Mouse (Mus musculus): ENCODE measurements around the gene Hoxa3. TPM values are rescaled to one million over a fixed set of nuclear protein-coding genes. Genes with fewer than 3 reads are reported as not detected.
A peak's percentile ranks its signal among the peaks of the same experiment; 100 is the strongest.

Gene Hoxa3
- polyA plus RNA-seq, 1 experiment from 2014 or later: 5.6 TPM

DNA sequence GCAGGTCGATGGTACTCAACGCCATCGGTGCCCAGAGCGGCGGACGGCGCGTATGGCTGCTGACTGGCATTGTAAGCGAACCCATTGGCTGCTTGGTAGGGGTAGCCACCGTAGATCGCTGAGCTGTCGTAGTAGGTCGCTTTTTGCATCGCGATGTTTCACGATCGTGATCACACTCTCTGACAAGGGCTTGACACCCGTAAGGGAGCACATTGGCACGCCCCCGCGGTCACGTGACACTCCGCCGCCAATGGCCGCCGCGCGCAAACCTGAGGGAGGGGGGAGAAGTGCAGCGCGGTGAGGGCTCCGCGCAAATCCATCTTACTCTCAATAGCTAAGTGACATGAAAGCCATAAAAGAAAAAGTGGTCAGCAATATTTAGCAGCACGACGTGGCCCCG lies 40.6 kb downstream of the Hoxa3 start:
- under 1% methylated on average over 35 of the region's 35 CpGs for WGBS
- Histone ChIP-seq H3K4me3 (ENCODE audit: low read depth, low read length) (peak overlapping the region; percentile 28), H3K9me3 (ENCODE audit: control insufficient read depth, low read length) (no peaks in the 10 kb centered on the region), H3K4me1 (ENCODE audit: control insufficient read depth, insufficient read depth, low read length) (peaks cover 63% of the 10 kb centered on the region), H3K36me3 (ENCODE audit: control insufficient read depth, insufficient read depth, low read length) (peaks cover 2% of the 10 kb centered on the region; the same call in 1 of the 2 replicates), H3K4me2 (ENCODE audit: low read depth, severe bottlenecking) (peak overlapping the region; percentile 76), H3K27ac (replicated peaks; ENCODE audit: low read depth, low read length) (no peak overlapping the region; the same call in 1 of the 2 replicates), H3K27me3 (ENCODE audit: control insufficient read depth, insufficient read depth, low read length) (peaks cover 30% of the 10 kb centered on the region), H3K9ac (ENCODE audit: low read length) (peak overlapping the region; percentile 49)
- peak; percentile 95 for DNase-seq (ENCODE audit: low spot score)
- peak; percentile 45 for ATAC-seq (ENCODE audit: insufficient number of reproducible peaks, low FRiP score, low TSS enrichment, low read depth)

DNA sequence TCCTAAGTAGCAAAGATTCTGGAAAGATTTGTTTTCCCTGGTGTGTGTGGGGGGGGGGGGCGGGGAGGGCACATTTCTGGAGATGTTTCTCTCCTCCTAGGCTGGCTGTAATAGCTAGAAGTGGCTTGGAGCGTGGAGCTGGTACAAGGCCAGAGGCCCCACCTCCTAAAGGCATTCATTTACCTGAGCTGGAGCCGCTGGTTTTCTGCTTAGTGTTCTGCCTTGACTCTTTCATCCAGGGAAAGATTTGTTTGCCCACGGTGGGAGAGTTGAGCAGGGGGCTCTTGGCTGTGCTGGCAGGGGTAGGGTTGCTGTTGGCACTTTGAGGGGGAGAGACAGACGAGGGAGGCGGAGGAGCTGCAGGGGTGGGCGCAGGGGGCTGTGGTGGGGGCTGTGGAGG lies 41.2 kb downstream of the Hoxa3 start:
- H3K4me3 ChIP-seq (ENCODE audit: low read depth, low read length): peak overlapping the region; percentile 28; the same call in 1 of the 2 replicates
- H3K4me2 ChIP-seq (ENCODE audit: low read depth, severe bottlenecking): peak overlapping the region; percentile 76
- peaks cover 59% of the 10 kb centered on the region for H3K4me1 ChIP-seq (ENCODE audit: control insufficient read depth, insufficient read depth, low read length)
- 11% methylated on average over 7 of the region's 7 CpGs for WGBS
- no peaks in the 10 kb centered on the region for H3K9me3 ChIP-seq (ENCODE audit: control insufficient read depth, low read length)
- peaks cover 31% of the 10 kb centered on the region for H3K27me3 ChIP-seq (ENCODE audit: control insufficient read depth, insufficient read depth, low read length)
- H3K36me3 ChIP-seq (ENCODE audit: control insufficient read depth, insufficient read depth, low read length): peaks cover 2% of the 10 kb centered on the region; the same call in 1 of the 2 replicates
- no peak overlapping the region; the same call in 1 of the 2 replicates for H3K9ac ChIP-seq (ENCODE audit: low read length)
- H3K27ac ChIP-seq (replicated peaks; ENCODE audit: low read depth, low read length): no peak overlapping the region; the same call in 1 of the 2 replicates
- ATAC-seq (ENCODE audit: insufficient number of reproducible peaks, low FRiP score, low TSS enrichment, low read depth): no peak
- peak; percentile 33 for DNase-seq (ENCODE audit: low spot score)

DNA sequence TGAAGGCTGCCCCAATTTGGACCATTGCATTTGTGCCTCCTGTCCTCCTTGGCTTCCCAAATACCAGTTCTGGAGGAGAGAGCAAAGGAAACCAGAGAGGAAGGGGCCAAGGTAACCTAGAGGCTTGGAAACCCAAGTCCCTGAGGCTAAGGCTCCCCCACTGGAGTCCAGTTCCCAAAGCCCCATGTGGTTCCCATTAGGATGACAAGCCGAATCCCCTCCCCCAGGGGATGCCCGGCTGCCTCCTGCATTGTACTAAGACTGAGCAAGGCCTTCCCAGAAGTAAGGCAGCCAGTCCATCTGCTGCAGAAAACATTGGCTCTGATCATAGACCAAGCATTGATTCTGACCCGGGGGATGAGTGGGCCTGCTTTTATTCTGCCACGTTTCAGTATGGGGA lies 41.8 kb downstream of the Hoxa3 start:
- peak; percentile 81 for DNase-seq (ENCODE audit: low spot score)
- ATAC-seq (ENCODE audit: insufficient number of reproducible peaks, low FRiP score, low TSS enrichment, low read depth): no peak
- WGBS: 7% methylated on average over 4 of the region's 4 CpGs
- Histone ChIP-seq H3K9me3 (ENCODE audit: control insufficient read depth, low read length) (no peaks in the 10 kb centered on the region), H3K36me3 (ENCODE audit: control insufficient read depth, insufficient read depth, low read length) (peaks cover 2% of the 10 kb centered on the region; the same call in 1 of the 2 replicates), H3K4me1 (ENCODE audit: control insufficient read depth, insufficient read depth, low read length) (peaks cover 54% of the 10 kb centered on the region), H3K27me3 (ENCODE audit: control insufficient read depth, insufficient read depth, low read length) (peaks cover 32% of the 10 kb centered on the region), H3K9ac (ENCODE audit: low read length) (no peak overlapping the region), H3K27ac (replicated peaks; ENCODE audit: low read depth, low read length) (no peak overlapping the region), H3K4me2 (ENCODE audit: low read depth, severe bottlenecking) (peak overlapping the region; percentile 29; the same call in 1 of the 2 replicates), H3K4me3 (ENCODE audit: low read depth, low read length) (no peak overlapping the region)

DNA sequence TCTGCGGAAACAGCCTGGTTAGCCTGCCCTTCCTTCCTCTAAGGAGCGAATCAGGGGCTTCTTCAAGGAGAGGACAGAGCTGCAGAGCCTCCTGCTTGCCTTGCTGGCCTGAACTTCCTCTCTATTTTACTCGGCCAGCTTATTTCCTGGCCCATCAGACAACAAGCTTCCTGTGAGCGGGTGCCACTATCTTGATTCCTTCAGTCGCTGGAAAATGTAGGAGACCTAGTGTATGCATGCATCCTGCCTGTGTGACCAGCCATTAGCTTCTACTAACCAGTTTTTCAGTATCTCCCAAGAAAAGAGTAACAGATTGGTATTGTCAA lies 42.3 kb downstream of the Hoxa3 start:
- peak overlapping the region; percentile 29 for H3K4me2 ChIP-seq (ENCODE audit: low read depth, severe bottlenecking)
- no peaks in the 10 kb centered on the region for H3K9me3 ChIP-seq (ENCODE audit: control insufficient read depth, low read length)
- peaks cover 2% of the 10 kb centered on the region; the same call in 1 of the 2 replicates for H3K36me3 ChIP-seq (ENCODE audit: control insufficient read depth, insufficient read depth, low read length)
- H3K9ac ChIP-seq (ENCODE audit: low read length): 0 out of 2 replicates have a peak overlapping the region, but pooled peaks have one; percentile 17
- H3K4me3 ChIP-seq (ENCODE audit: low read depth, low read length): no peak overlapping the region
- DNase-seq (ENCODE audit: low spot score) (no peak), ATAC-seq (ENCODE audit: insufficient number of reproducible peaks, low FRiP score, low TSS enrichment, low read depth) (no peak)
- peaks cover 34% of the 10 kb centered on the region for H3K27me3 ChIP-seq (ENCODE audit: control insufficient read depth, insufficient read depth, low read length)
- 18% methylated on average over 5 of the region's 5 CpGs for WGBS
- H3K4me1 ChIP-seq (ENCODE audit: control insufficient read depth, insufficient read depth, low read length): peaks cover 53% of the 10 kb centered on the region
- no peak overlapping the region for H3K27ac ChIP-seq (replicated peaks; ENCODE audit: low read depth, low read length)

DNA sequence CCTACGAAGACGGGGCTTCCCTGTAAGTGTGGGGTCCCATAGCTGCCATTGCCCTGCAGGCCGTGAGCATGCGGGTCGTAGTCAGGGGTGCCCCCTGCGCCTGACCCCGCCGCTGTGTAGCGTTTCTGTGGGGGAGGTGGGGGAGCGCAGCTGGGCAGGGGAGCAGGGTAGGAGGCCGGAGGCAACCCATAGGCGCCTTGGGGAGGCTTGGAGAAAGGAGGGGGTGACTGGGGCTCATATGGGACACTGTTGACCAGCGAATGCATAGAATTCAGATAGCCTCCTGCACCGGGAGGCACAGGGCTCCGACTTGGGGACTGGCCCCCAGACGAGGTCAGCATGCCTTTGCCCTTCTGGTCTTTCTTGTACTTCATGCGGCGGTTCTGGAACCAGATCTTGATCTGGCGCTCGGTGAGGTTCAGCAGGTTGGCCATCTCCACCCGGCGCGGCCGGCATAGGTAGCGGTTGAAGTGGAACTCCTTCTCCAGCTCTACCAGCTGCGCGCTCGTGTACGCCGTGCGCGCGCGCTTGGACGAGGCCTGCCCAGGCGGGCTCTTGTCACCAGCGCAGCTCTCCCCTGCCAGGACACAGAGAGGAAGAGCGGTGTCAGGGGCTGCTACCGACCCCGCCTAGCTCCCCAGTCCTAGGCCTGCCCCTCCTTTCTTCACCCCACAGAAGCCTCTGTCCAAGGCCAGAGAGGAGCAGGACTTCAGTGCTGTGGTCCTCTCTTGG lies 42.8 kb downstream of the Hoxa3 start:
- Histone ChIP-seq H3K4me1 (ENCODE audit: control insufficient read depth, insufficient read depth, low read length) (peaks cover 51% of the 10 kb centered on the region), H3K27ac (replicated peaks; ENCODE audit: low read depth, low read length) (no peak overlapping the region; the same call in 1 of the 2 replicates), H3K27me3 (ENCODE audit: control insufficient read depth, insufficient read depth, low read length) (peaks cover 34% of the 10 kb centered on the region), H3K36me3 (ENCODE audit: control insufficient read depth, insufficient read depth, low read length) (peaks cover 2% of the 10 kb centered on the region; the same call in 1 of the 2 replicates), H3K4me3 (ENCODE audit: low read depth, low read length) (no peak overlapping the region), H3K9me3 (ENCODE audit: control insufficient read depth, low read length) (no peaks in the 10 kb centered on the region), H3K9ac (ENCODE audit: low read length) (peak overlapping the region; percentile 22), H3K4me2 (ENCODE audit: low read depth, severe bottlenecking) (peak overlapping the region; percentile 29)
- peak; percentile 58 for DNase-seq (ENCODE audit: low spot score)
- ATAC-seq (ENCODE audit: insufficient number of reproducible peaks, low FRiP score, low TSS enrichment, low read depth): 0 out of 2 replicates have a peak, but pooled peaks have one; percentile 11
- 9% methylated on average over 40 of the region's 40 CpGs for WGBS

DNA sequence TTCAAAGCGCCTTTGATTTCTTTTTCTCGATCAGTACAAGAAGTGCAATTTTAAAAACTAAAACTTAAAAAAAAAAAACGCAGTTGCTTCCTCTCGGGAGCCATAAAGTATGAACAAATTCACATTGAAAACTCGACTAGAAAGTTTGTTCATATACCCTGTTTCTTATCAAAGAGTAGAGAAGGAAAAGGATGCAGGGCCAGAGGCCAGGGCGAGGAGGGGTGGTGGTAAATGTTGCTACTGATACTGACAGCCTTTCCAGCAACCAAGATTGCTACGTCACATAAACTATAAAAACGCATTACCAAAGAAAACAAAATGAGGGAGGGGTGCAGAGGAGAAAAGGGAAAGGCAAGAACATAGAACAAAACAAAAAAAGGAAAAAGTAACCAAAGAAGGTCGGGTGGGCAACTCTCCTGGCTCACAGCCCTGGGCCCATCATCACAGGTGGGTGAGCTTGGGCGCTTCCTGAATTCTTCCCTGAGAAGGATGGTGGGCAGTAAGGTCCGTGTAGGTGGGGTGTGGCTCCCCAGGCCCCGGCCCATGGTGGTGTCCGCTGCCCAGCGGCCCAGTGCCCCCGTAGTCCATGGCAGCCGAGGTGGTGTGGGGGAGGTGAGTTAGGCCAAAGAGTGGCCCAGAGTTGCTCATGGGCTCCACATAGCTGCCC lies 43.5 kb downstream of the Hoxa3 start:
- DNase-seq (ENCODE audit: low spot score): peak; percentile 27
- H3K9me3 ChIP-seq (ENCODE audit: control insufficient read depth, low read length): no peaks in the 10 kb centered on the region
- H3K4me2 ChIP-seq (ENCODE audit: low read depth, severe bottlenecking): no peak overlapping the region
- H3K27me3 ChIP-seq (ENCODE audit: control insufficient read depth, insufficient read depth, low read length): peaks cover 34% of the 10 kb centered on the region
- H3K4me3 ChIP-seq (ENCODE audit: low read depth, low read length): no peak overlapping the region
- H3K27ac ChIP-seq (replicated peaks; ENCODE audit: low read depth, low read length): no peak overlapping the region; the same call in 1 of the 2 replicates
- H3K4me1 ChIP-seq (ENCODE audit: control insufficient read depth, insufficient read depth, low read length): peaks cover 53% of the 10 kb centered on the region
- WGBS: 30% methylated on average over 16 of the region's 16 CpGs
- peak overlapping the region; percentile 22; the same call in 1 of the 2 replicates for H3K9ac ChIP-seq (ENCODE audit: low read length)
- peaks cover 2% of the 10 kb centered on the region; the same call in 1 of the 2 replicates for H3K36me3 ChIP-seq (ENCODE audit: control insufficient read depth, insufficient read depth, low read length)
- no peak for ATAC-seq (ENCODE audit: insufficient number of reproducible peaks, low FRiP score, low TSS enrichment, low read depth)

DNA sequence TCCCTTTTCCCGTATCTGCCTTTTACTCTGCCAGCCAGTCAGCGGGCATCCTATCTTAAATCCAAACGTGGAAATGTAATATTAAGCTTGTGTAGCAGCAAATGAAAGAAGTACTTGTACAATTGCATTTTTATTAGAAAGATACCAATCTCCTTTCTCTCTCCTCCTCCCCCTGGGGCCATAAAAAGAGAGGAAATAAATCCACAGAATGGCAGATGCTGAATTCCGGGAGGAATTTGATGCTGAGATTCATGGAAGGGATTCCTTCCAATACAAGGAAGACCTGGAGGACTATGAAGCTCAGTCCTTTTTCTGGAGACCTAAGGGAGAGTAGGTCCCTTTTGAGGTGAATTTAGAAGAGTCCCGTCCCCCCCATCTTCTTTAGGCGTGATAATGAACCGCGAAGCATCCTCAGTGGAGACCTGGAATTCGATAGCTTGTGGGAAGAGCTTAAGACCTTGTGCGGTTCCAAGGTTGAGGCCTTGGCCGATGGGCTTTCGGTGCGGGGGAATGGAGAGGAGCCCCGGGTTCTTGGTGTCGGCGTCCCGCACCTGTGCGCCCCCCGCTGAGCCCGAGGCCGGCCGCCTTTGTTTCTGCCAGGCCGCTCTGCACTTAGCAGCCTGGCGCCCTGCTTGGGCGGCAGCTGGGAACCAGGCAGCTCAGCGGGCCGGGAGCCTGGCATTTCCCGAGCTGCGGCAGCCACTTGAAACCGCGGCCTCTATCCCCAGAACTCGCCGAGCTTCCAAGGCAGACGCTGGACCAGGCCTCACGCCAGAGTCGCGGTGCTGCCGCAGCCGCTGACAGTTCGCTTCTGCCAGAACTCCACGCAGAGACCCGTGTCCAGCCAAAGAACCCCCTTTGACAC lies 44.7 kb downstream of the Hoxa3 start:
- Histone ChIP-seq H3K9ac (ENCODE audit: low read length) (no peak overlapping the region), H3K4me3 (ENCODE audit: low read depth, low read length) (no peak overlapping the region)

More for the DNA sequence above, 44.7 kb downstream of the Hoxa3 start:
- no peak overlapping the region for H3K27ac ChIP-seq (replicated peaks; ENCODE audit: low read depth, low read length)
- DNase-seq (ENCODE audit: low spot score) (peak; percentile 72), ATAC-seq (ENCODE audit: insufficient number of reproducible peaks, low FRiP score, low TSS enrichment, low read depth) (no peak)
- H3K4me1 ChIP-seq (ENCODE audit: control insufficient read depth, insufficient read depth, low read length): peaks cover 65% of the 10 kb centered on the region
- 3% methylated on average over 42 of the region's 42 CpGs for WGBS
- H3K27me3 ChIP-seq (ENCODE audit: control insufficient read depth, insufficient read depth, low read length): peaks cover 34% of the 10 kb centered on the region
- H3K4me2 ChIP-seq (ENCODE audit: low read depth, severe bottlenecking): peak overlapping the region; percentile 30; the same call in 1 of the 2 replicates
- peaks cover 2% of the 10 kb centered on the region; the same call in 1 of the 2 replicates for H3K36me3 ChIP-seq (ENCODE audit: control insufficient read depth, insufficient read depth, low read length)
- no peaks in the 10 kb centered on the region for H3K9me3 ChIP-seq (ENCODE audit: control insufficient read depth, low read length)
